Mouse (Mus musculus) layer of hippocampus, adult 11-12 months (tissue): ENCODE measurements around the gene Gpr88.

ENCODE experiments used
- DNase-seq: peaks from one replicate; pipeline ENCODE4 v3.0.0; 2022; ENCODE audit warnings: low spot score

Gene Gpr88

DNA sequence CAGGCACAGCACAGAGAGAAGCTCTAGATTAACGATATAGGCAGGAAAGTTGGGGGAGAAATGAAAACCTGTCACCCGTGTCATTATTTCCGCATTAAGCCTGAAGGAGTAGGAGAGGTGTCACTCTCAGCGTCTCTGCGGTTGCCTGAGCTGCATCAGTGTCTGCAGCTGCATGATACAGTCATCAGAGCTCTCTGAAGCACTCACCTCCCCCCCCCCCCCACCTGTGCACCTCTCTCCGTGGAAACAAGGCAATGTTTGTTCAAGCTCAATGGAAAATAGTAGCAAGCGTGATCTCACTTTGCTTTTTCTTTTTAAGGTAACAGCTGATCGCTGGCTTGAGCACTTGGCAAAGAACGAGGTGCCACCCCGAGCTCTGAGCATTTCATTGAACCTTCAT is 53.2 kb downstream of the Gpr88 start:
- DNase-seq = no peak
